Mouse (Mus musculus) layer of hippocampus, adult 2 months (tissue): Measurements from ENCODE around the gene Arf1. TPM values are rescaled to one million over a fixed set of nuclear protein-coding genes. Genes with fewer than 3 reads are reported as not detected.

Experiments
- DNase-seq, 2 experiments: peaks; one replicate each; pipeline ENCODE4 v3.0.0; 2022; ENCODE audit warnings: low spot score in 2 of 2
- H3K27ac ChIP-seq: fragments of 200-600 bp; 2 replicates; pipeline ENCODE4 v1.8.1; 2022
- H3K4me3 ChIP-seq: fragments of 200-600 bp; 2 replicates; pipeline ENCODE4 v1.8.1; 2022; ENCODE audit warnings: mild to moderate bottlenecking
- CTCF ChIP-seq: fragments of 200-600 bp; conservative IDR thresholded peaks from 2 replicates; pipeline ENCODE4 v1.8.1; 2022; ENCODE audit warnings: antibody characterized with exemption, mild to moderate bottlenecking, moderate library complexity
- total RNA-seq, 2 experiments: library from RNA; stranded (reverse); gene quantifications; 2 replicates each; pipeline ENCODE4 v1.2.3; 2021

Arf1 gene
- total RNA-seq, 2 experiments from 2014 or later: 498 to 523 TPM

DNA sequence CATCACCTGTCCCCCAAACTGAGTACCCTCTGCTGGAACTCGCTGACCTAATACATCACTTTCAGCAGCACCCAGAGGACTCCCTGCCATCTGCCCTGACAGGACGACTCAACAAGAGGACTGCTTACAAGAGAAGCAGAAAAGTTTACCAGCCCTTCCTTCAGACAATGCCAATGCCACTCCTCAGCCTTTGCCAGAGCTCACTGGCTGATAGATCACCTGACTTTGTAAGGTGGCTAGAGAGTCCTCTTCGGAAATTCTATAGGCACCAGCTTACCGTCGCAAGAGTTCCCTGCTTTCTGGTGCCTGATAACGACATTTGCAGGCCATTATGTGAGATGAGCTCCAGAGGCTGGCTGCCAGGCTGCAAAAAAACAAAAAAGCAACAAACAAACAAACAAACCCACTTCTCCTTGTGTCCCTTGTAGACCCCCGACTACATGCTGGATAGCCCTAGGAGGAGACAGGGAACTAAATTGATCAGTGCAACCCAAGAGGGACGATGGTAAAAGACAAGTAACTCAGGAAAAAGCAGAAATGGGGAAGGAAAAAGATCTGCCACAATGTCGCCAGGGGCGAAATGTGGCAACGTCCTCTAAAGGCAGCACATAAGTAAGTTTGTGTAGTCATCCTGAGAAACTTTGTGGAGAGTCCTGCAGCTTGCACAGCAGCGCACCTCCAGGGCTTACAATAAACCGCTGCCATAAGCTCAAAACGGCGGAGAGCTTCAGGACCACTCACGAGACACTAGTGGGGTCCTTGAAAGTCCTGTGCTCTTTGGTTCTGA lies 26.7 kb downstream of the Arf1 start:
- no peak for DNase-seq
- Histone ChIP-seq H3K4me3 (peak overlapping the region; percentile 93), H3K27ac (peak overlapping the region; percentile 91)
- TF ChIP-seq CTCF: no peak

- DNase-seq: no peak
- TF ChIP-seq CTCF: no peak
- Histone ChIP-seq H3K4me3 (no peak overlapping the region), H3K27ac (no peak overlapping the region)
Observed at GRCm38 (mm10) chr11:59196230-59196629, 31.8 kb downstream of the Arf1 start.

DNA sequence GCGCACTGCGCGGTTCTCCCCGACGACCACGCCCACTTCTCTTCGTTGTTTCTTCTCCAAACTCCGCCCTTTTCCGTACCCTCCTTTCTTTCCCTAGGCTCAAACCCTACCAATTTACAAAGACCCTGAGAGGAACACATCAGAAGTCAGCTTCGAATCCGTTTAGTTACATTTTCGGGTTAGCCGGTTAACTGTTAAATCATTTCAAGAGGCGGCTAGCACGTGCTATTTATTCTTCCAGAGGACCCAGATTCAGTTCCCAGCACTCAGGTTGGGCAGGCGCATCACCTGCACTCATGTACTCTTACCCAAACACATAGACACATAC lies 36.0 kb downstream of the Arf1 start, which contains the start of gene Guk1:
TSS of gene Guk1 (minus strand) at position 154 of the 328 bp plus-strand sequence.
- H3K27ac ChIP-seq: peak within 1 kb of the TSS; percentile 90
- no peak for TF ChIP-seq CTCF
- H3K4me3 ChIP-seq: peak within 1 kb of the TSS; percentile 89
- DNase-seq: no peak

DNA sequence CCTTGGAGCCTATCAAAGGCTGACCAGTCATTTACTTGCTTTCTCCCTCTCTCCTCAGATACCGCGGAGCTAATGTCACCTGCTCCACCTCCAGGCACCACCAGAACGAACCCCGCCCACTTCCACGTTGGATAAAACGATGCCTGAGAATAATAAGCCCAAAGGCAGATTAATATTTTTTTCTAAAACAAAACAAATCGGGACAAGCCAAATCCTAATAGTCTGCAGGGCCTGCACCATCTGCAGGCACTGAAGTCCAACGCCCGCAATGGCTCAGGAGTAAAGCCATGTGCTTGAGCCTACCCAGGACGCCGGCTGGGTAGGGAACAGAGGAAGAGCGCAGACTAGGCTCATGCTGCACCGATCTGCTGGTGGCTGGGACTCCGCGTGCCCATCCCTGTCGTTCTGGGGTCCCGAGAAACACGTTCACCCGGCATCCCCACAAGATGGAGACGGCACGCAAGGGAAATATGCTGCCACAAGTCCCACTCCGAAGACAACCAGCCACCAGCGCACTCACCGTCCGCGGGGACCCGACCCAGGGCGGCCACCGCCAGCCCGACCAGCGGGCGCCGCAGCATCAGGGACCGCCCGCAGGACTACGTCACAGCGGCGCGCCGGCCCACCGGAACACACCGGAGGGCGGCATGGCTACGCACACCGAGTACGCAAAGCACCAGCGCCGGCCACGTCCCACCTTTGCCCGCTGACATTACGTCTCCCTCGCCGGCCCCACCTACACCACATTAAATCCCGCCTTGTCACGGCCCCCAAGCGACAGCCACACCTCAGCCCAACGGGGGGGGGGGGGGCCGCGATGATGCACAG lies 36.6 kb downstream of the Arf1 start:
- Histone ChIP-seq H3K27ac (peak overlapping the region; percentile 90), H3K4me3 (peak overlapping the region; percentile 89)
- DNase-seq: peak; percentile 89 to 92
- no peak for TF ChIP-seq CTCF

- TF ChIP-seq CTCF: no peak
- no peak for DNase-seq
- H3K4me3 ChIP-seq: no peak overlapping the region
- H3K27ac ChIP-seq: no peak overlapping the region
Observed at GRCm38 (mm10) chr11:59187706-59188105, 40.4 kb downstream of the Arf1 start.

GRCm38 (mm10) chr11:59185490-59185889 lies 42.6 kb downstream of the Arf1 start:
- no peak for TF ChIP-seq CTCF
- no peak overlapping the region for H3K27ac ChIP-seq
- no peak overlapping the region for H3K4me3 ChIP-seq
- DNase-seq: no peak

- H3K4me3 ChIP-seq: no peak overlapping the region
- H3K27ac ChIP-seq: peak overlapping the region; percentile 81
- TF ChIP-seq CTCF: peak; percentile 95
- DNase-seq: peak in 1 of 2 experiments; percentile 61
Observed at GRCm38 (mm10) chr11:59183821-59184220, 44.2 kb downstream of the Arf1 start.

- no peak; the same call in 1 of the 2 replicates for TF ChIP-seq CTCF
- H3K4me3 ChIP-seq: peak within 1 kb of the TSS; percentile 5
- no peak for DNase-seq
- peak within 1 kb of the TSS; percentile 81 for H3K27ac ChIP-seq
Observed at GRCm38 (mm10) chr11:59182864-59183331, 45.2 kb downstream of the Arf1 start, which contains the start of gene Gjc2. TSS of gene Gjc2 (minus strand) at chr11:59183213.

GRCm38 (mm10) chr11:59176921-59177320 lies 51.1 kb downstream of the Arf1 start:
- no peak overlapping the region for H3K4me3 ChIP-seq

GRCm38 (mm10) chr11:59176475-59176874 lies 51.6 kb downstream of the Arf1 start:
- no peak for DNase-seq
- Histone ChIP-seq H3K27ac (no peak overlapping the region), H3K4me3 (no peak overlapping the region)
- no peak for TF ChIP-seq CTCF

More at GRCm38 (mm10) chr11:59176921-59177320, 51.1 kb downstream of the Arf1 start:
- DNase-seq: no peak
- H3K27ac ChIP-seq: no peak overlapping the region
- no peak for TF ChIP-seq CTCF

DNA sequence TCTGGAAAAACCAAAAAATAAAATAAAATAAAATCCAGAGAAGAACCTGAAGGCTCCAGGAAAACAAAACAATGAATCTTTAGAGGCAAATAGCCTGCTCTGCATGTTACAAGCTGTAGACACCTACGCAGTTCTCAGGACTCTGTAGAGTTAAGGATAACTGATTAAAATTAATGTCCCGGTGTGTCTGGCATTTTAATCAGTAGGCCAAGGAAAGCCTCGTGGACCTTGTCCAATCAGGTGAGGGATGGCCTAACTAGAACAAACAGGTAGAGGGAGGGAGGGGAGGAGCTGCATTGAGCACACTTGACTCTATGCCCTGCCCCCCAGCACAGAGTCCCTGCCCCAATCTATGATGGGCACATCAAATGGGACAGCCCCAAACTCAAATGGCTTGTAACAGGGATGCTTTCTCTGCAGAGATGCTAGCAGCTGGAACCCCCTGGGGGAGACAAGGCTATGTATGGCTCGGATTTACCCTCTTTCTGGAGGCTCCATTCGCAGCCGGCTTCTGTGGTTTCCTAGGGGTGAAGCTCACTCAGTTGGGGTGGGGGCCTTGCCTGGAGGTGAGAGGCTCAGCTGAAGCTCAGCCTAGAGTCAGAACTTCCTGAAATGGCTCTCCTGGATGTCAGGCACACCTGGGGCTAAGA lies 53.8 kb downstream of the Arf1 start:
- Histone ChIP-seq H3K4me3 (no peak overlapping the region), H3K27ac (no peak overlapping the region)
- no peak for TF ChIP-seq CTCF
- no peak for DNase-seq

DNA sequence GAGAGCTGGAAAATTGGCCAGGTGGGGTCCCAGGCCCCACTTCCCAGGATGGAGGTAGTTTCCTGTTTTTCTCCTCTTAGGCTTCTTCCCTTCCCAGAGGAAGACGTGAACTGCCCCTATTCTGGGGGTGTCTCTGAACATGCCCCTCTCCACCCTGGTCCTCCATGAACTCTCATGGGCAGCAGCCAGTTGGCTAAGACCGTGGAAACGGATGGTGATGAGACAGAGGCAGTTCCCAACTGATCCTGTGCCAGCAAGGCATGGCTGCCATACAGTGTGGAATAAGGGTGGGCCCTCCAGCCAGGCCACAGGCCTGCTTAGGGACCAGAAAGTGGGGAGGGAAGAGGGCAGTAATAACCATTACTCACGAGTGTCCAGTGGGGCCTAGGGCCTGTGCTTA lies 57.5 kb downstream of the Arf1 start:
- no peak for DNase-seq
- Histone ChIP-seq H3K27ac (no peak overlapping the region), H3K4me3 (no peak overlapping the region)
- no peak for TF ChIP-seq CTCF

DNA sequence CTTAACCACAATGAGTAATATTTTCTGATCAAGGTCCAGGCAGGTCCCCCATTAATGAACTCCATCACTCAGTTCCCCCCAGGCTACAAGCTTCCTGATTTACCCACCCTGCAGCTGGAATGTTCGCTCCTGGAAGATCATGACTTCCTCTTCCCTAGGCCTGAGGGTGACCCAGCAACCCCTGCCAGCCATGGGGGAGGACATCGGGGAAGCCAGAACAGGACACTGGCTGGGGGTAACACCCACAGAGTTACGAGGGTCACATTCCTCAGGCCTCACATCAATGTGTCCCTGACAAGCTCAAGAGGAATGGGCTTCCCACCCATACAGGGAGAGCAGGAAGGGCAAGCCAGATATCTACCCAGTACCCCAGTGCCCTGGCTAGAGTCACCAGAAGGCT lies 58.3 kb downstream of the Arf1 start:
- H3K27ac ChIP-seq: no peak overlapping the region
- DNase-seq: no peak
- TF ChIP-seq CTCF: no peak

More for the DNA sequence above, 58.3 kb downstream of the Arf1 start:
- H3K4me3 ChIP-seq: no peak overlapping the region
